Mouse (Mus musculus) effector memory CD4-positive, alpha-beta T cell, adult 7 months (primary cell): ENCODE measurements around the gene Hist1h3d. TPM values are rescaled to one million over a fixed set of nuclear protein-coding genes. Genes with fewer than 3 reads are reported as not detected.

Experiments
- polyA plus RNA-seq: library from polyadenylated mRNA; unstranded; fragments of 100-300 nt; shearing (Covaris generic); gene quantifications from one replicate; pipeline ENCODE4 v1.2.1, GENCODE M21; 2017

Hist1h3d gene
- polyA plus RNA-seq, result not detected

DNA sequence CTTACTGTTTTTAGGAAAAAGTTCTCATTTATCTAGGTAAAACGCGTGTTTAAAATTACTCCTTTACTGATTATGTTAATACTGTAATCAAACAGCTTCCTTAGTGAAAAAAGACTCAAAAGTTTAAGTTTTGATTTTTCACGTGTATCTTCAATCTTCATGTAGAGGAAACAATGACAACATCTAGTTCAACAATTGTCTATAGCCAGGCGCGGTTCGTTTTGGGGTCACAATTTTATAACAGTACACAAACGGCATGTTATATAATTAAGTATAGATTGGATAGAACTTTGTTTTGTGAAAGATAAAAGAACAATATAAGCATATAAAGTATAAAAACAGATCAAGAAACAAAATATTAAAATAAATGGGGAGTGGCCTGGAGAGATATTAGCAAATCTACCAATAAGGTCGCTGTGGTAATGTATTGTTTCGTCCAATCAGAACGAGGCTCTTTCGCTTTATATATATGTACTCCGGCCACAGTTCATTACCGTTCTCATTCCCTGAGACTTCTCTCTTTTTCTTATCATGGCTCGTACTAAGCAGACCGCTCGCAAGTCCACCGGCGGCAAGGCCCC is at the start of gene Hist1h3d:
Hist1h3d (plus strand) TSS at position 493 of the 581 bp plus-strand sequence.

GRCm38 (mm10) chr13:23530901-23531875 is 44.4 kb upstream of the Hist1h3d start, which contains the start of gene Hist1h4h:
Gene Hist1h4h (plus strand): TSS chr13:23531050.

DNA sequence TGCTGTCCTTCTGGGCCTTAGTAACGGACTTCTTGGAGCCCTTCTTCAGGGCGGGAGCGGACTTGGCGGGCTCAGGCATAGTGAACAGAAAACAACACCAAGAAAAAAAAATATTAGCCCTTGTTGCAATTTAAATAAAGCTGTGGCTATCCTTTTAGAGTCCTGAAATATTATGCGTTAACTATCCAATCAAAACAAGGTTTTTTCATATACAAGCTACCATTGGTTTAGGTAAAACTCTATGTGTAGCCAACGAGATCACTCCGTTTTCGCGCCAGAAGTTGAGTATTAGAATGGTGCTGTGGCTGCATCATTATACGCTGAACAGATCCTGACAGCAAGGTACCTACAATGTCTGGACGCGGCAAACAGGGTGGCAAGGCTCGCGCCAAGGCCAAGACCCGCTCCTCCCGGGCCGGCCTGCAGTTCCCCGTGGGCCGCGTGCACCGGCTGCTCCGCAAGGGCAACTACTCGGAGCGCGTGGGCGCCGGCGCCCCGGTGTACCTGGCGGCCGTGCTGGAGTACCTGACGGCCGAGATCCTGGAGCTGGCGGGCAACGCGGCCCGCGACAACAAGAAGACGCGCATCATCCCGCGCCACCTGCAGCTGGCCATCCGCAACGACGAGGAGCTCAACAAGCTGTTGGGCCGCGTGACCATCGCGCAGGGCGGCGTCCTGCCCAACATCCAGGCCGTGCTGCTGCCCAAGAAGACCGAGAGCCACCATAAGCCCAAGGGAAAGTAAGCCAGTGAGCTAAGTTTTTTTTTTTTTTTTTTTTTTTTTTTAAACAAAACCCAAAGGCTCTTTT is 41.8 kb upstream of the Hist1h3d start, which contains the start of gene Hist1h2af:
Hist1h2af (plus strand) TSS at position 347 of the 808 bp plus-strand sequence.

GRCm38 (mm10) chr13:23535137-23536075 is 40.2 kb upstream of the Hist1h3d start, which contains the start of gene Hist1h3g:
Gene Hist1h3g (plus strand): TSS chr13:23535422.

GRCm38 (mm10) chr13:23542999-23543607 is 32.5 kb upstream of the Hist1h3d start, which contains the start of gene Hist1h2bh:
Gene Hist1h2bh (minus strand): TSS chr13:23543392.

DNA sequence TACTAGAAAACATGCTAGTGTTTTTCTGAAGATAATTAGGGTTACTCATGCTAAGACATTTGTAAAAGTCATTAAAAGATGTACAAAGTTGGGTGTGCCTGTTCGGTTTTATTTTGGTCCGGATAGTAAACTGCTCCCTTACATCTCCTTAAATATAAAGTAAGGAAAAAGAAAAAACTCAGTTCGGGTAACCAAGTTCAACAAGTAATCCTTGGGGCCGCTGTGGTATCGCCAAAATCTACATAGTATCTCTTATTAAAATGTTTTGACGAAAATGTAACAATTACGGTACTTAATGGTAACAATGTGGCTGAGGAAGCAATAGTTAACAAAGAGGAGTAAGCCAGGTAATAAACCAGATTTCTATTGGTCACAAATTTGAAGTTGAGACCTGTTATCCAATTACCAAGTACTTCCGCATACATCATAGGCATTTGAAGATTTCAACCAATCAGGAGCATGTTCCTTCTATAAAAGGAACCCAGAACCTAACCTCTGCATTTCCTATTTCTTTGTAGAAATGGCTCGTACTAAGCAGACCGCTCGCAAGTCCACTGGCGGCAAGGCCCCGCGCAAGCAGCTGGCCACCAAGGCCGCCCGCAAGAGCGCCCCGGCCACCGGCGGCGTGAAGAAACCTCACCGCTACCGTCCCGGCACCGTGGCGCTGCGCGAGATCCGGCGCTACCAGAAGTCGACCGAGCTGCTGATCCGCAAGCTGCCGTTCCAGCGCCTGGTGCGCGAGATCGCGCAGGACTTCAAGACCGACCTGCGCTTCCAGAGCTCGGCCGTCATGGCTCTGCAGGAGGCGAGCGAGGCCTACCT is 31.4 kb upstream of the Hist1h3d start, which contains the start of gene Hist1h3f:
Hist1h3f (plus strand) TSS at position 88 of the 822 bp plus-strand sequence.

DNA sequence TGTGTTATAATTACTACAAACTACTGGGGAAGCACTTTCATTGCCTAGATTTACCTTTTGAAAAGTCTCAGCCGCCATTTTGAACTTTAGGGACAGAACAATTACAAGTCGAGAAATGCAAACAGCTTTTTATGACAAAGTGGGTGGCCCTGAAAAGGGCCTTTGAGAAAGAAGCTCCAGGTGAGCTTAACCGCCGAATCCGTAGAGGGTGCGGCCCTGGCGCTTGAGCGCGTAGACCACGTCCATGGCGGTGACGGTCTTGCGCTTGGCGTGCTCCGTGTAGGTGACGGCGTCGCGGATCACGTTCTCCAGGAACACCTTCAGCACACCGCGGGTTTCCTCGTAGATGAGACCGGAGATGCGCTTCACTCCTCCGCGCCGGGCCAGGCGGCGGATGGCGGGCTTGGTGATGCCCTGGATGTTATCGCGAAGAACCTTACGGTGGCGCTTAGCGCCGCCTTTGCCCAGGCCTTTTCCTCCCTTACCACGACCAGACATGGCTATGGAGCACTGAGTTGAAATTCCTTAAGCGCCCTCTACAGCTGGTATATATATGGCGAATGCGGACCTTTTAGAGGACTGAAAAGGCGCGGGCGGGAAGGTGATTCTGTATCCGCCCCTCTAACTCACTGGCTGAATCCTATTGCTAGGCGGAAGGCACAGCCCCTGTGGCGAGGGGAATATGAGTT is 24.3 kb upstream of the Hist1h3d start, which contains the start of gene Hist1h4f:
Hist1h4f (minus strand) TSS at position 503 of the 689 bp plus-strand sequence.

DNA sequence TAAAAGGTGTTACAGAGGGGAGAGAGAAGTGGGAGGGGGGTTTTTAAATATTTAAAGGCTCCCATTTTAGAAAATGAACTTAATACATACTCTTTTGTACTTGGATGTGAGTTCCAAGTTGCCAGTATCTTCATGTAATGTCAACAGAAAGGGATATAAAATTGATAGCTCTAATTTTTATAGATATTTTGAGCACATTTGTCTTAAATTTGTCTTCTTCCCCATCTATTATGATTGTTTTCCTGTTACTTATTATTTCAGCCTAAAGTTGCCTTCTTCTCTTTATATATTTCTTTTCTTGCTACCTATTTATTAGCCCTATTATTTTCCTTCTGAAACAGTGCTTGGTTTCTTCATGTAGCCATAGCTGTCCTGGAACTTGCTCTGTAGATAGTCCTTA is 22.6 kb upstream of the Hist1h3d start, which contains the start of gene Hist1h1d:
Hist1h1d (plus strand) TSS at position 301 of the 400 bp plus-strand sequence.

DNA sequence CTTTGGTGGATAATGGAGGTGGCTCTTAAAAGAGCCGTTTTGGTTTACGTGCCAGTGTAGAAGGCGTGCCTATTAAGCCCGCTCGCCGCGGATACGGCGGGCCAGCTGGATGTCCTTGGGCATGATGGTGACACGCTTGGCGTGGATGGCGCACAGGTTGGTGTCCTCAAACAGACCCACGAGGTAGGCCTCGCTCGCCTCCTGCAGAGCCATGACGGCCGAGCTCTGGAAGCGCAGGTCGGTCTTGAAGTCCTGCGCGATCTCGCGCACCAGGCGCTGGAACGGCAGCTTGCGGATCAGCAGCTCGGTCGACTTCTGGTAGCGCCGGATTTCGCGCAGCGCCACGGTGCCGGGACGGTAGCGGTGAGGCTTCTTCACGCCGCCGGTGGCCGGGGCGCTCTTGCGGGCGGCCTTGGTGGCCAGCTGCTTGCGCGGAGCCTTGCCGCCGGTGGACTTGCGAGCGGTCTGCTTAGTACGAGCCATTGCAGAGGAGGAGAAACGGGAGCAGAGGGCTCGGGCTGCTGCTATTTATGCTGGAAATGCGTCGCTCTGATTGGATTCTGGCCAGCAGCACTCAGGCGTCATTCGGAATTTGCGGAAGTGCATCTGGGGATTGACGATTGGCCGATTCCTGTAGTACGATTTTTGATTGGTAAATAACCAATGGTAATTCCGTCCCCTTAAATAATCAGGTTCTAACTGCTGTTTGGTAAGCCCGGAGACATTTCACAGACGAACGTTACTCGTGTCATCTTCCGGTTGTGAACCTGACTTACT is 13.5 kb upstream of the Hist1h3d start, which contains the start of gene Hist1h3e:
Hist1h3e (minus strand) TSS at position 487 of the 777 bp plus-strand sequence.

GRCm38 (mm10) chr13:23571022-23571503 is 4.5 kb upstream of the Hist1h3d start, which contains the start of the genes Hist1h2ae and Hist1h2bg:
Gene Hist1h2ae (minus strand): TSS chr13:23571220.
Gene Hist1h2bg (plus strand): TSS chr13:23571396.

GRCm38 (mm10) chr13:23573898-23574524 is 1.6 kb upstream of the Hist1h3d start, which contains the start of the genes Hist1h2bf and Hist1h2ad:
Gene Hist1h2bf (minus strand): TSS chr13:23574196.
Gene Hist1h2ad (plus strand): TSS chr13:23574381.

DNA sequence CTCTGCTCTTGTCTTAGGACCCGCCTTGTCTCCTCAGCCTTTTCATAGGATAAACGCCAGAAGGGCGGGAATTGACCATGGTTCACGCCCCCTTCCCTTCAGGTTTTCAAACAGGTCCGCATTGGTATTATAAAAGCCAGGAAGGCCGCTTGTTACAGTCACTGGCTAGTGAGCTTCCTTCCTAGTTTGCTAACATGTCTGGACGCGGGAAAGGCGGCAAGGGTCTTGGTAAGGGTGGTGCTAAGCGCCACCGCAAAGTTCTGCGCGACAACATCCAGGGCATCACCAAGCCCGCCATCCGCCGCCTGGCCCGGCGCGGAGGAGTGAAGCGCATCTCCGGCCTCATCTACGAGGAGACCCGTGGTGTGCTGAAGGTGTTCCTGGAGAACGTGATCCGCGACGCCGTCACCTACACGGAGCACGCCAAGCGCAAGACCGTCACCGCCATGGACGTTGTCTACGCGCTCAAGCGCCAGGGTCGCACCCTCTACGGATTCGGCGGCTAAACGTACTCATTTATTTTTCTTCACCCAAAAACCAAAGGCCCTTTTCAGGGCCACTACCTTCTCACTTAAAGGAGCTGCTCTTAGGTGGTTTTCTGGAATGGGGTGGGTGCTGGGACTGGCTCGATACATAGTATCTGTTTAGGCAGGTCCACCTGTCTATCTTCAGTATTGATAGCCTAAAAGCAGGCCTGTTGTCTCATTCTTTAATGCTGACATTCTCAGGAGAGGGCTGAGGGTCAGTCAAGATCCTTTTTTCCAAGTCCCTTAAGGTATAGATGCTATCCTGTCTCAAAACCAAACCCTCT is 6.0 kb downstream of the Hist1h3d start, which contains the start of gene Hist1h4d:
Hist1h4d (plus strand) TSS at position 191 of the 811 bp plus-strand sequence.

DNA sequence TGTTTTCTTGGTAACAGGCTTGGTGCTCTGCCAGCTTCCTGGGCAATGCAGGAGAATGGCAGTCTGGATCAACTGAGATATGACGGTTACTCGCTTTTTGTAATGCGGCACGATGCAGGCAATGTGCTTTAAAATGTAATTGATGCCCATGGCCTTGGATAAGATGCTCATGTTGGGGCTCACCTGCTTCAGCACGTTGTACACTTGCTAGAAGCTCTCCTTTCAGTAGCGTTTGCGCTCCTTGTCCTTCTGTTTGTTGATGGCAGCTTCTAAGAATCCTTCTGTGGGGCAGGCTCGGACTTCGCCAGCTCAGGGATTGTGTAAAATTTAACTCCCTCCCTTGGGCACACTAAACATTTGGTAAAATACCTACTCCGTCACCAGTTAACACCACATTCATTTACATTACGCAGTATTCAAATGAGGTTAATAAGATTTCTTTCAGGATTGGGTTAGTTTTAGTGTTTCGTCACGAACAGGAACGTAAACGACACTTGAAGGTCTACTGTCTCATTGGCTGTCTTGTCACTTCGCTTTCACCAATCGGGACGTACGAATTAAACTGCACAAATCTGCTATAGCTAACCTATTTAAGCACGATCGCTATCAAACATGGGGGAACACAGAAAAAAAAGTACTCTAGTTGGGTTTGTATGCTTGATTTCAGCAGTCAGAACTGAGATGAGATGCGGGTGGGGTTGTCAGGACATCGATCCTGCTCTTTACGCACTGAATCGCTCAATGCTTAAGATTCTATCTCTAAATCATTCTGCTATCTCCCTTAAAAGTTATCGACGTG is 45.4 kb downstream of the Hist1h3d start, which contains the start of gene Hist1h2be:
Hist1h2be (minus strand) TSS at position 392 of the 799 bp plus-strand sequence.

DNA sequence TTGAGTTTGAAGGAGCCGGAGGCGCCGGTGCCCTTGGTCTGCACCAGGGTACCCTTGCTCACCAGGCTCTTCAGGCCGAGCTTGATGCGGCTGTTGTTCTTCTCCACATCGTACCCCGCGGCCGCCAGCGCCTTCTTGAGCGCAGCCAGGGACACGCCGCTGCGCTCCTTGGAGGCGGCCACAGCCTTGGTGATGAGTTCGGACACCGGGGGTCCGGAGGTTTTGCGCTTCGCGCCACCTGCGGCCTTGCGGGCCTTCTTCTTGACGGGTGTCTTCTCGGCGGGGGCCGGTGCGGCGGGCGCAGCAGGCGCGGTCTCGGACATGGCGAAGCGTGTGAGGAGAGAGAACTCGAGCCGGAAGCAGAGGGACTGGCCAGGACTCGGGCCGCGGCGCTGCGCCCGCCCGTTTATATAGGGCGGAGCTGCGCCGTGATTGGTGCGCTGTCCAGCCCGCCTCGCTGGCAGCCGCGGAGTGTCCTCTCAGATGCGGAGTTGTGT is 46.7 kb downstream of the Hist1h3d start, which contains the start of gene Hist1h1e:
Hist1h1e (minus strand) TSS at position 384 of the 497 bp plus-strand sequence.

